Mouse (Mus musculus) lung, embryonic 15.5 days (tissue): ENCODE measurements around the gene 1700025C18Rik. TPM values are rescaled to one million over a fixed set of nuclear protein-coding genes. Genes with fewer than 3 reads are reported as not detected.

ENCODE experiments used
- ATAC-seq: fragments of 200-750 bp; cut with Nextera tagmentation; 2 replicates; pipeline ENCODE4 v1.8.0; 2017; ENCODE audit warnings: moderate number of reproducible peaks, borderline replicate concordance; ENCODE audit not compliant: low FRiP score, low TSS enrichment; ENCODE audit errors: extremely low read depth
- H3K27ac ChIP-seq: fragments of 300-500 bp; sonication (generic); 2 replicates; pipeline ENCODE4 v1.5.1; 2015; ENCODE audit warnings: moderate library complexity, mild to moderate bottlenecking, inconsistent platforms
- H3K27me3 ChIP-seq: fragments of 300-500 bp; sonication (generic); 2 replicates; pipeline ENCODE4 v1.6.1; 2015; ENCODE audit warnings: inconsistent platforms
- H3K36me3 ChIP-seq: fragments of 300-500 bp; sonication (generic); 2 replicates; pipeline ENCODE4 v1.6.1; 2015; ENCODE audit warnings: inconsistent platforms
- H3K4me1 ChIP-seq: fragments of 300-500 bp; sonication (generic); 2 replicates; pipeline ENCODE4 v1.6.1; 2015; ENCODE audit warnings: inconsistent platforms
- H3K4me2 ChIP-seq: fragments of 300-500 bp; sonication (generic); 2 replicates; pipeline ENCODE4 v1.6.1; 2015; ENCODE audit warnings: inconsistent platforms, mild to moderate bottlenecking, moderate library complexity
- H3K4me3 ChIP-seq: fragments of 300-500 bp; sonication (generic); 2 replicates; pipeline ENCODE4 v1.5.1; 2015; ENCODE audit warnings: mild to moderate bottlenecking, inconsistent platforms
- H3K9ac ChIP-seq: fragments of 300-500 bp; sonication (generic); 2 replicates; pipeline ENCODE4 v1.6.1; 2015; ENCODE audit warnings: inconsistent platforms
- H3K9me3 ChIP-seq: fragments of 300-500 bp; sonication (generic); 2 replicates; pipeline ENCODE4 v1.6.1; 2016; ENCODE audit warnings: inconsistent platforms
- WGBS: fragments of 180-500 bp; shearing (Covaris S2); methylation state at CpG from one replicate; pipeline ENCODE4 v1.1.7; 2015; 5-methylcytosine and 5-hydroxymethylcytosine counted together
- polyA plus RNA-seq: library from polyadenylated mRNA; unstranded; fragments of >200 nt; fragmentation: Nextera tagmentation; extraction: Ambion mirVana; gene quantifications from 2 replicates; pipeline ENCODE4 v1.2.1, GENCODE M21; 2015

Gene 1700025C18Rik
- polyA plus RNA-seq, 1 experiment from 2014 or later: not detected

GRCm38 (mm10) chr2:165074937-165075336 is 15.6 kb downstream of the 1700025C18Rik start:
- no peak overlapping the region for H3K27ac ChIP-seq
- H3K4me3 ChIP-seq: no peak overlapping the region
- 0 out of 2 replicates have a peak, but pooled peaks have one; percentile 16 for ATAC-seq
- peaks cover 74% of the 10 kb centered on the region for H3K27me3 ChIP-seq
- H3K9me3 ChIP-seq: no peaks in the 10 kb centered on the region
- 44% methylated on average over 2 of the region's 2 CpGs for WGBS
- no peak overlapping the region for H3K9ac ChIP-seq
- H3K4me1 ChIP-seq: 0 out of 2 replicates have a peak, but pooled peaks cover 3% of the 10 kb centered on the region
- H3K4me2 ChIP-seq: no peak overlapping the region
- no peaks in the 10 kb centered on the region for H3K36me3 ChIP-seq

DNA sequence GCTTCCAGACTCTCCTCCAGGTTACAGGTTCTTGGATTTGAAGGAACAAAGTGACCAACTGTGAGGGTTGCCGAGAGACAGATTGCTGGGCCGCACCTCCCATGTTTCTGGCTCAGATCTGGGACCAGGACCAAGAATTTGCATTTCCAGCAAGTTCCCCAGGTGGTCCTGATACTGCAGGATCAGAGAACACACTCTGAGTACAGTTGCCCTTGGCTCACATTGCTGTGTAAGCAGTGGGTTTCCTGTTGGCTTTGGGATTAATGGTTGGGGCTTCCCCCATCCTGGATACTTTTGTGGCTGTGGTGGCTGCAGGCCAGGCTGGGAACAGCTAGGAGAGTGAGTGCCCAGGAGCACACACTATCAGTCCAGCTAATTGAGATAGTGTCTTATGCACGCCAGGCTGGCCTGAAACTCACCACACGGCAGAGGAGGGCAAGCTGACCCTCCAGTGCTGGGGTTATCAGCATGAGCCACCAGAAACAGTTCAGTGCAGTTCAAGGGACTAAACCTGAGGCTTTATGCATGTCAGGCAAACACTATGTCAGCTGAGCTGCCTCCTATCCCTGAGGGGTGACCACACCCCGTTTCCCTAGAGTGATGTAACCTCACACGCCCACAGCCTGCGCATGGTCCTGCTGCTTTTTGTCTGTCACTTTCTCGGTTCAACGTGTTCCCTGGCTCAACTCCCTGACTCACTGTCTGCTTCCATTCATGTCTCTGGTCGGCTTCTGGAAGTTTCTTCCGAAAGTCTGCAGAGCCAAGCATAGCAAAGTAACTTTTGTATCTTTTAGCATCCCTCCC is 16.3 kb downstream of the 1700025C18Rik start:
- H3K4me1 ChIP-seq: 0 out of 2 replicates have a peak, but pooled peaks cover 3% of the 10 kb centered on the region
- H3K27me3 ChIP-seq: peaks cover 69% of the 10 kb centered on the region
- WGBS: 32% methylated on average over 11 of the region's 11 CpGs
- H3K4me2 ChIP-seq: no peak overlapping the region
- H3K36me3 ChIP-seq: no peaks in the 10 kb centered on the region
- ATAC-seq: no peak
- H3K4me3 ChIP-seq: no peak overlapping the region
- no peak overlapping the region for H3K27ac ChIP-seq
- no peaks in the 10 kb centered on the region for H3K9me3 ChIP-seq
- no peak overlapping the region for H3K9ac ChIP-seq

- peaks cover 60% of the 10 kb centered on the region for H3K27me3 ChIP-seq
- H3K36me3 ChIP-seq: no peaks in the 10 kb centered on the region
- H3K4me1 ChIP-seq: 0 out of 2 replicates have a peak, but pooled peaks cover 3% of the 10 kb centered on the region
- no peak overlapping the region for H3K27ac ChIP-seq
- WGBS: 15% methylated on average over 9 of the region's 9 CpGs
- H3K4me2 ChIP-seq: no peak overlapping the region
- no peak overlapping the region for H3K4me3 ChIP-seq
- H3K9me3 ChIP-seq: no peaks in the 10 kb centered on the region
- H3K9ac ChIP-seq: no peak overlapping the region
- ATAC-seq: no peak
These were observed 17.2 kb downstream of the 1700025C18Rik start for GRCm38 (mm10) chr2:165073381-165073781.

- H3K4me2 ChIP-seq: 0 out of 2 replicates have a peak overlapping the region, but pooled peaks have one; percentile 12
- ATAC-seq: no peak
- 0 out of 2 replicates have a peak, but pooled peaks cover 3% of the 10 kb centered on the region for H3K4me1 ChIP-seq
- no peak overlapping the region for H3K9ac ChIP-seq
- no peak overlapping the region for H3K27ac ChIP-seq
- H3K36me3 ChIP-seq: no peaks in the 10 kb centered on the region
- WGBS: 22% methylated on average over 23 of the region's 23 CpGs
- no peak overlapping the region for H3K4me3 ChIP-seq
- H3K27me3 ChIP-seq: peaks cover 29% of the 10 kb centered on the region
- H3K9me3 ChIP-seq: no peaks in the 10 kb centered on the region
These were observed 20.3 kb downstream of the 1700025C18Rik start for GRCm38 (mm10) chr2:165070096-165070816.

- no peaks in the 10 kb centered on the region for H3K4me1 ChIP-seq
- H3K9me3 ChIP-seq: no peaks in the 10 kb centered on the region
- H3K27me3 ChIP-seq: peaks cover 15% of the 10 kb centered on the region
- 65% methylated on average over 2 of the region's 2 CpGs for WGBS
- H3K4me2 ChIP-seq: no peak overlapping the region
- no peak overlapping the region for H3K27ac ChIP-seq
- H3K36me3 ChIP-seq: no peaks in the 10 kb centered on the region
- no peak for ATAC-seq
- no peak overlapping the region for H3K9ac ChIP-seq
- H3K4me3 ChIP-seq: no peak overlapping the region
These were observed 21.7 kb downstream of the 1700025C18Rik start for GRCm38 (mm10) chr2:165068806-165069205.

DNA sequence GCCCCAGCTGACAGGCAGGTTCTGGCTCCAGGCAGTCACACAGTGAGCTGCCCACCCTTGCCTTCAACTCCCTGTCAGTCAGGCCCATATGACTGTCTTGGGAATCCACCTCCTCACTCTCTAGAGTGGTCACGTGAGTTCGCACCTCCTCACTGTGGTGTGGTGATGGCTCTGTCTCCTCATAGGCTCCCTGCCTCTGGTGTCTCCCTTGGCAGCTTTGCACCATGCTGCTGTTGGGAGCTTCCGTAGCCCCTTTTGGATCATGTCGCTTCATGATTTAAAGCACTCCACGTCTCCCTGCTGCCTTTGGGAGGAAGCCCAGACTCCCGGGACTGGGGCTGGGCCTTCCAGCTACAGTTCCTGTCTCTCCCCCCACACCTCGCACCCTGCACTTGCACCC is 26.1 kb downstream of the 1700025C18Rik start:
- WGBS: 37% methylated on average over 7 of the region's 7 CpGs
- Histone ChIP-seq H3K9ac (no peak overlapping the region), H3K27me3 (no peaks in the 10 kb centered on the region), H3K27ac (no peak overlapping the region), H3K4me2 (no peak overlapping the region), H3K4me3 (no peak overlapping the region), H3K9me3 (no peaks in the 10 kb centered on the region), H3K4me1 (peaks cover 21% of the 10 kb centered on the region; the same call in 1 of the 2 replicates), H3K36me3 (0 out of 2 replicates have a peak, but pooled peaks cover 4% of the 10 kb centered on the region)
- peak; percentile 25; the same call in 1 of the 2 replicates for ATAC-seq

GRCm38 (mm10) chr2:165061638-165062433 is 28.7 kb downstream of the 1700025C18Rik start:
- Histone ChIP-seq H3K27ac (peak overlapping the region; percentile 79), H3K9me3 (no peaks in the 10 kb centered on the region), H3K4me2 (0 out of 2 replicates have a peak overlapping the region, but pooled peaks have one; percentile 8), H3K4me1 (peaks cover 32% of the 10 kb centered on the region; the same call in 1 of the 2 replicates), H3K4me3 (no peak overlapping the region), H3K27me3 (no peaks in the 10 kb centered on the region), H3K9ac (no peak overlapping the region), H3K36me3 (0 out of 2 replicates have a peak, but pooled peaks cover 4% of the 10 kb centered on the region)
- WGBS: 43% methylated on average over 16 of the region's 16 CpGs
- peak; percentile 56; the same call in 1 of the 2 replicates for ATAC-seq

DNA sequence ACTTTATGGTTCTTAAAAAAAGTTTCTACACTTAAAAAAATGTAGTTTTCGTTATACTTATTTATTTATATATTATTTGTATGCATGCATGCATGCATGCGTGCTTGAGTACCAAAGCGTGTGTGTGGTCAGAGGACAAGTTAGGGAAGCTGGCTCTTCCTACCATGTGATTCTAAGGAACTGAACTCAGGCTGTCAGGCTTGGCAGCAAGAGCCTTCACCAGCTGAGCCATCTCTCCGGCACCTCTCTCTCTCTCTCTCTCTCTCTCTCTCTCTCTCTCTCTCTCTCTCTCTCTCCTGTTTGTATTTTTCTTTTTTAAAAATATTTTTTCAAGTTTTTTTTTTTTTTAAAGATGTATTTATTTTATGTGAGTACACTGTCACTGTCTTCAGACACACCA is 30.6 kb downstream of the 1700025C18Rik start:
- H3K36me3 ChIP-seq: 0 out of 2 replicates have a peak, but pooled peaks cover 4% of the 10 kb centered on the region
- no peak overlapping the region for H3K4me2 ChIP-seq
- peaks cover 3% of the 10 kb centered on the region; the same call in 1 of the 2 replicates for H3K27me3 ChIP-seq
- H3K27ac ChIP-seq: peak overlapping the region; percentile 43
- no peak for ATAC-seq
- no peak overlapping the region for H3K4me3 ChIP-seq
- WGBS: 49% methylated on average over 4 of the region's 4 CpGs
- H3K4me1 ChIP-seq: peaks cover 51% of the 10 kb centered on the region
- no peaks in the 10 kb centered on the region for H3K9me3 ChIP-seq
- H3K9ac ChIP-seq: no peak overlapping the region

GRCm38 (mm10) chr2:165056377-165057085 is 34.0 kb downstream of the 1700025C18Rik start:
- H3K4me1 ChIP-seq: peaks cover 40% of the 10 kb centered on the region
- 74% methylated on average over 14 of the region's 14 CpGs for WGBS
- no peaks in the 10 kb centered on the region for H3K9me3 ChIP-seq
- ATAC-seq: no peak
- peaks cover 3% of the 10 kb centered on the region; the same call in 1 of the 2 replicates for H3K27me3 ChIP-seq
- H3K4me2 ChIP-seq: peak overlapping the region; percentile 63
- peak overlapping the region; percentile 46 for H3K4me3 ChIP-seq
- no peak overlapping the region for H3K9ac ChIP-seq
- no peak overlapping the region for H3K27ac ChIP-seq
- H3K36me3 ChIP-seq: no peaks in the 10 kb centered on the region

GRCm38 (mm10) chr2:165055905-165056304 is 34.6 kb downstream of the 1700025C18Rik start:
- peak overlapping the region; percentile 57 for H3K27ac ChIP-seq
- H3K9ac ChIP-seq: peak overlapping the region; percentile 34
- ATAC-seq: peak; percentile 60; the same call in 1 of the 2 replicates
- H3K9me3 ChIP-seq: no peaks in the 10 kb centered on the region
- H3K4me1 ChIP-seq: peaks cover 40% of the 10 kb centered on the region
- H3K36me3 ChIP-seq: no peaks in the 10 kb centered on the region
- 3% methylated on average over 7 of the region's 7 CpGs for WGBS
- H3K4me3 ChIP-seq: peak overlapping the region; percentile 46
- peak overlapping the region; percentile 63 for H3K4me2 ChIP-seq
- peaks cover 3% of the 10 kb centered on the region; the same call in 1 of the 2 replicates for H3K27me3 ChIP-seq
